Mouse (Mus musculus) lung, adult 2 months (tissue): Measurements from ENCODE around the gene Sash1.

Experiments used
- CTCF ChIP-seq: fragments of 200-500 bp; IDR thresholded peaks from 2 replicates; pipeline ENCODE4 v1.5.1; 2011; ENCODE audit warnings: mild to moderate bottlenecking, low read length, control low read depth; ENCODE audit not compliant: insufficient read depth
- POLR2A ChIP-seq: fragments of 200-500 bp; IDR thresholded peaks from 2 replicates; pipeline ENCODE4 v1.6.1; 2011; ENCODE audit warnings: low read depth, mild to moderate bottlenecking, control low read depth, low read length, borderline replicate concordance; ENCODE audit errors: extremely low read depth

GRCm38 (mm10) chr10:8779842-8780241 lies 106.0 kb downstream of the Sash1 start:
- no peak for TF ChIP-seq POLR2A
- TF ChIP-seq CTCF, result no peak
